Mouse (Mus musculus): ENCODE measurements around the gene Olfr777. TPM values are rescaled to one million over a fixed set of nuclear protein-coding genes. Genes with fewer than 3 reads are reported as not detected.
A peak's percentile ranks its signal among the peaks of the same experiment; 100 is the strongest.
"Not testable (repeated sequence)": the region's sequence is repeated elsewhere in the genome, so short reads cannot be mapped to it uniquely, and the experiment has no call there.

Olfr777 gene
- polyA plus RNA-seq (2012; rRNA removed): not detected in 2 replicates

GRCm38 (mm10) chr10:129271081-129271535 lies at the start of gene Olfr777:
TSS of gene Olfr777 (minus strand) at chr10:129271485.
- no peak for DNase-seq (ENCODE audit: extremely low spot score in 1 of 2, low spot score in 1 of 2)

GRCm38 (mm10) chr10:129317817-129318216 lies 46.5 kb upstream of the Olfr777 start, which contains the start of gene Olfr780:
TSS of gene Olfr780 (plus strand) at chr10:129318117.
- DNase-seq (ENCODE audit: extremely low spot score in 1 of 2, low spot score in 1 of 2): no peak

DNA sequence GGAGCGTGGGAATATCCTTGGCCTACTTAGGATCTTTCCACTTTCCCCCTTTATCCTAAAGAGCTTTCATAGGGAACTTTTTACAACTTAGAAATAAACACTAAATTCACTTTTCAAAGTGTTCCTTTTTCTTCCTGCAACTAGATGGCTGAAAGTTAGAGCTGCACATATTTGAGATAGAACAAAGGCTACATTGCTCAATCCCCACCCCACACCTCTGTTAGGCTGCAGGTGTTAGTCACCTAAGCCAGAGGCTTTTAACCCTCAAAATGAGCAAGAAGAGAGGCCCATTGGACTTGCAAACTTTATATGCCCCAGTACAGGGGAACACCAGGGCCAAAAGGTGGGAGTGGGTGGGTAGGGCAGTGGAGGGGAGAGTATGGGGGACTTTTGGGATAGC lies 42.2 kb upstream of the Olfr777 start:
- DNase-seq (ENCODE audit: extremely low spot score in 1 of 2, low spot score in 1 of 2): not testable (repeated sequence)

- DNase-seq (ENCODE audit: extremely low spot score in 1 of 2, low spot score in 1 of 2): not testable (repeated sequence)
These were observed 41.7 kb upstream of the Olfr777 start for GRCm38 (mm10) chr10:129312973-129313372.

DNA sequence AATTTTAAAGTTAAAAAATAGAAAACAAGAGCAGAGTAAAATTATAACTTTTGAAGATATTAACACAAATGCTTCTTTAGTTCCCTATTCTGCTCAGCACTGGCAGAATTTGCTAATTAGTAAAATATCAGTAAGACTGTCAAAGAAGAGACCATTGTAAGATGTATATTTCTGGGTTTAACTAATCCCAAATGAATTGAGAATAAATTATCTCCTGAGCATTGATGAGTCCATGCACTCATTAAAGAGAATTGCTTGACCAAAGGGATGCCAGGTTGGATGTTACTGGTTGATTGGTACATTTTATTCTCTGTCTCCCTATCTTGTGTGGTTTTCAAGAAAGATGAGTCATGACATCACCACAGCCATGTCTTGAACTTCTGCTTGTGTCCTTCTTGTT lies 12.5 kb downstream of the Olfr777 start, which contains the start of gene Olfr776:
Gene Olfr776, plus strand, starts transcription at position 301 of the 400 bp plus-strand sequence.
- no peak for DNase-seq (ENCODE audit: extremely low spot score in 1 of 2, low spot score in 1 of 2)

DNA sequence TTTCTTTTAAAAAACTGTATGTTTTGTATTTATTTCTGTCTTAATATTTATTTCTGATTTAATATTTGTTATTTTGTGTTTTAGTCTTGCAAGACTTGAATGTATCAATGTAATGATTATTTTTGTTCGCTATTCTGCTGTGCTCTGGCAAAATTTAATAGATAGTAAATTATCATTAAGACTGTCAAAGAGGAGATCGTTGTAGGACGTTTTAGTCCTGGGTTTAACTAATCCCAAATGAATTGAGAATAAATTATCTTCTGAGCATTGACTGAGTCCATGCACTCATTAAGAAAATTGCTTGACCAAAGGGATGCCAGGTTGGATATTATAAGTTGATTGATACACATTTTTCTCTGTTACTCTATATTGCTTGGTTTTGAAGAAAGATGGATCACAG lies 23.2 kb downstream of the Olfr777 start, which contains the start of gene Olfr775:
Gene Olfr775, plus strand, starts transcription at position 301 of the 400 bp plus-strand sequence.
- DNase-seq (ENCODE audit: extremely low spot score in 1 of 2, low spot score in 1 of 2): no peak

DNA sequence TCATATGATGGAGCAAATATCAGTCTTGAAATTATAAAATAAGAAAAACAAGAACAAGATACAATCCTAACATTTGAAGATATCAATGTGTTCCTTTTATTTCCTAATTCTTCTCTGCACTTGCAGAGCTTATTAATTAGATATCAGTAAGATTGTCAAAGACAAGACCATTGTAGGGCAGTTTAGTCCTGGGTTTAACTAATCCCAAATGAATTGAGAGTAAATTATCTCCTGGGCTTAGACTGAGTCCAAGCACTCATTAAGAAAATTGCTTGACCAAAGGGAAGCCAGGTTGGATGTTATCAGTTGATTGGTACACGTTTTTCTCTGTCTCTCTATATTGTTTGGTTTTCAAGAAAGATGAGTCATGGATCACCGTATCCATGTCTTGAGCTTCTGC lies 35.4 kb downstream of the Olfr777 start, which contains the start of gene Olfr774:
Gene Olfr774, plus strand, starts transcription at position 301 of the 400 bp plus-strand sequence.
- DNase-seq (ENCODE audit: extremely low spot score in 1 of 2, low spot score in 1 of 2): no peak

DNA sequence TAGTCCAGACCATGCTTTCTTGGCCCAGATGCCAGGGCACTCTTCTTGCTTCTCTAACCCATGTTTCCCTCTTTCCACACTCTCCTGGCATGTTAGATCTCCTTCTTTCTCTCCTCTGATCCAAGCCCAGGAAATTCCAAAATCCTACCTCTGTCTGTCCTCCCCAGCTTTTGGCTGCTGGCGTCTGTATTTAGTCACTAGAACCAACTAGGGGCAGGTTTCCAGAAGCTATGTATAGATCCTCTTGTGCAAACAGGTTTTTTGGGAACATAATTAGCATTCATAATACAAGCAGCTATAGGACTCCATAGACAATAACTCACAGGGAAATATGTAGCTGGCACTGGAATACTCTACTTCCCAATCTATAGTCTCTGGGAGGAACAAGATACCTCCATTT lies 40.5 kb downstream of the Olfr777 start:
- DNase-seq (ENCODE audit: extremely low spot score in 1 of 2, low spot score in 1 of 2): peak in 1 of 2 experiments; percentile 34

Other genes with a start within 250 kb of the Olfr777 start
- gene Olfr764-ps1, start 231.6 kb downstream of the Olfr777 start, polyA plus RNA-seq (2012; rRNA removed): not detected in 2 replicates
- not detected in 2 replicates for gene Olfr765, start 221.5 kb downstream of the Olfr777 start, polyA plus RNA-seq (2012; rRNA removed)
- gene Olfr766-ps1, start 202.5 kb downstream of the Olfr777 start, polyA plus RNA-seq (2012; rRNA removed): not detected in 2 replicates
- gene Olfr767, start 188.6 kb downstream of the Olfr777 start, polyA plus RNA-seq (2012; rRNA removed): not detected in 2 replicates
- not detected in 2 replicates for gene Olfr768, start 172.1 kb downstream of the Olfr777 start, polyA plus RNA-seq (2012; rRNA removed)
- gene Olfr769, start 153.6 kb downstream of the Olfr777 start, polyA plus RNA-seq (2012; rRNA removed): not detected in 2 replicates
- gene Olfr770, start 132.5 kb downstream of the Olfr777 start, polyA plus RNA-seq (2012; rRNA removed): not detected in 2 replicates
- not detected in 2 replicates for gene Olfr771, start 106.7 kb downstream of the Olfr777 start, polyA plus RNA-seq (2012; rRNA removed)
- not detected in 2 replicates for gene Olfr772, start 93.6 kb downstream of the Olfr777 start, polyA plus RNA-seq (2012; rRNA removed)
- not detected in 2 replicates for gene Olfr773, start 84.1 kb downstream of the Olfr777 start, polyA plus RNA-seq (2012; rRNA removed)
- not detected in 2 replicates for gene Olfr774, start 35.3 kb downstream of the Olfr777 start, polyA plus RNA-seq (2012; rRNA removed)
- gene Olfr775, start 23.1 kb downstream of the Olfr777 start, polyA plus RNA-seq (2012; rRNA removed): 0.04 TPM in 1 of 2 replicates, not detected in the other
- not detected in 2 replicates for gene Olfr776, start 12.4 kb downstream of the Olfr777 start, polyA plus RNA-seq (2012; rRNA removed)
- not detected in 2 replicates for gene Olfr780, start 46.6 kb upstream of the Olfr777 start, polyA plus RNA-seq (2012; rRNA removed)
- not detected in 2 replicates for gene Olfr781, start 57.4 kb upstream of the Olfr777 start, polyA plus RNA-seq (2012; rRNA removed)
- gene Olfr782, start 77.4 kb upstream of the Olfr777 start, polyA plus RNA-seq (2012; rRNA removed): not detected in 2 replicates
- gene Olfr784, start 112.6 kb upstream of the Olfr777 start, polyA plus RNA-seq (2012; rRNA removed): 0.08 and 0.17 TPM in 2 replicates
- not detected in 2 replicates for gene Olfr785, start 133.9 kb upstream of the Olfr777 start, polyA plus RNA-seq (2012; rRNA removed)
- gene Olfr786, start 155.8 kb upstream of the Olfr777 start, polyA plus RNA-seq (2012; rRNA removed): 0.15 TPM in 1 of 2 replicates, not detected in the other
- not detected in 2 replicates for gene Olfr787, start 190.4 kb upstream of the Olfr777 start, polyA plus RNA-seq (2012; rRNA removed)
- 0.11 TPM in 1 of 2 replicates, not detected in the other for gene Olfr788, start 199.5 kb upstream of the Olfr777 start, polyA plus RNA-seq (2012; rRNA removed)
- gene Olfr789, start 213.3 kb upstream of the Olfr777 start, polyA plus RNA-seq (2012; rRNA removed): not detected in 2 replicates
- gene Olfr790, start 227.0 kb upstream of the Olfr777 start, polyA plus RNA-seq (2012; rRNA removed): not detected in 2 replicates